Mouse (Mus musculus): Measurements from ENCODE around the gene Pold2.

GRCm38 (mm10) chr11:5858723-5859122, 19.4 kb downstream of the Pold2 start:
- peak; percentile 26; the same call in 1 of the 2 replicates for TF ChIP-seq CTCF (conservative IDR thresholded peaks at IDR 0.05; ENCODE audit: insufficient read depth, insufficient read length, low read depth, low read length)
- no peak for TF ChIP-seq POLR2A (IDR thresholded peaks at IDR 0.05; ENCODE audit: low read depth, low read length)

Data from kidney, adult 2 months (tissue).